Mouse (Mus musculus): Measurements from ENCODE around the gene Pkn1. TPM values are rescaled to one million over a fixed set of nuclear protein-coding genes. Genes with fewer than 3 reads are reported as not detected.

The Pkn1 gene
- 31.3 and 33.6 TPM in 2 replicates for polyA plus RNA-seq (2015; fragmentation: Nextera tagmentation; extraction: Ambion mirVana)

DNA sequence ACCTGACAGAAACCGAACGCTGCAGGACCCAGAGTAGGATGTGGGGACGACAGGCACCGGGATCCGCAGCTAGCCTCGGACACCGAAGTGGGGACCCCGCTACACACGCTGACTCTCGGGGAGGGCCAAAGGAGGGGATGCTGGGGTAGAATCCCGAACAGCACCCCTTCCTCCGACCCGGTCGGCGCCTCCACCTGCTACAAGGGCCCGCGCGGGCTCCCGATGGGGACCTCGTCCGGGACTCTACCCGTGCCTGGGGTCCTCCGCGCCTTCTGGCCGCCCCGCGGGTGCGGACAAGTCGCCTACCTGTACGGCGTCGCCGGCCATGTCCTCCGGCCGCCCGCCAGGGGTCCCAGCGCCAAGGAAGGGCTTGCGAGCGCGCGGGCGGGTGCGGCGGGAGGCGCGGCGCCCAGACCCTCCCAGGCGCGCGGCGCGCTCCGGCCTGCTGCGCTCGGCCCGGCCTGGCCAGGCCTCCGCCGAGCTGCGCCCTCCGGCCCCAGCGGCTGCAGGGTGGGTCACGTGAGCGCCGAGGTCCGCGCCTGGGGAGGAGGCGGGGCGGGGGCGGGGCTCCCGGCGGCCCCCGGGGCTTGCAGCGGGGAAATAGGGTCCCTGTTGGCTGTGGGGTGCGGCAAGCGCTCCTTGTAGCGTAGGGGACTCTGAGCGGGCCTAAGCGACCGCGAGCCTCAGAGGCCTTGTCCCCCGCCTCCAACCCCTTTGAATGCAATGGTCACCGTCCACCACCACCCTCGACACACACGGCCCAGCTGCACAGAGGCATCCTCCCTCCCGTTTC, at the start of gene Pkn1:
Gene Pkn1, minus strand, starts transcription at position 519 of the 793 bp plus-strand sequence.
- 0% methylated on average over 70 of the region's 85 CpGs for WGBS
- peak within 1 kb of the TSS; percentile 95 for H3K9ac ChIP-seq (replicated peaks; ENCODE audit: low read length)
- H3K4me2 ChIP-seq (replicated peaks; ENCODE audit: low read depth, low read length): peak within 1 kb of the TSS; percentile 92
- no peaks in the 10 kb centered on the region for H3K27me3 ChIP-seq (ENCODE audit: insufficient read depth, low read length)
- H3K9me3 ChIP-seq (ENCODE audit: low read length): 0 out of 2 replicates have a peak, but pooled peaks cover 3% of the 10 kb centered on the region
- H3K36me3 ChIP-seq (ENCODE audit: insufficient read depth, low read length): no peaks in the 10 kb centered on the region
- peak within 1 kb of the TSS; percentile 92 for H3K27ac ChIP-seq (ENCODE audit: low read length)
- ATAC-seq (ENCODE audit: low FRiP score, low TSS enrichment): peak; percentile 93
- H3K4me1 ChIP-seq (ENCODE audit: insufficient read depth, low read length): peaks cover 48% of the 10 kb centered on the region
- H3K4me3 ChIP-seq (ENCODE audit: low read length): peak within 1 kb of the TSS; percentile 75

DNA sequence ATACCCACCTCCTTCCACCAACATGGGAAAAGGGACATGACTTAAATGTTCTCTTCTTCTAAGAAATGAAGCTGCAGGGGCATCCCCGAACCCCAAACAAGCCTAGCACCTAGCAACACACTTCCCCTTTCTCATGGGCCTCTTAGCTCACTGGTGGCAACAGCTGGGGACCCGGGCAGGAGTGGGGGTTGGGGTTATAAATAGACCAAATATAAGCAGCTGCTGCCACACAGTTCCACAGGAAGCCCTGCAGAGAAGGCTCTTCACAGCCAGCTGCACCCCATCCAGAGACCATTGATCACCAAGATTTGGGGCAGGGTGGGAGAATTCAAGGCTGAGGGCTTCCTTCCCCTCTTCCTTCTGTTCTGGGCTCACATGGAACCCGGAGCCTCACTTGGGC, 49.7 kb upstream of the Pkn1 start:
- ATAC-seq (ENCODE audit: low FRiP score, low TSS enrichment): peak; percentile 36; the same call in 1 of the 2 replicates
- Histone ChIP-seq H3K27ac (ENCODE audit: low read length) (peak overlapping the region; percentile 80; the same call in 1 of the 2 replicates), H3K4me3 (ENCODE audit: low read length) (no peak overlapping the region), H3K9me3 (ENCODE audit: low read length) (no peaks in the 10 kb centered on the region), H3K36me3 (ENCODE audit: insufficient read depth, low read length) (no peaks in the 10 kb centered on the region), H3K9ac (replicated peaks; ENCODE audit: low read length) (no peak overlapping the region), H3K27me3 (ENCODE audit: insufficient read depth, low read length) (peaks cover 7% of the 10 kb centered on the region), H3K4me2 (replicated peaks; ENCODE audit: low read depth, low read length) (no peak overlapping the region), H3K4me1 (ENCODE audit: insufficient read depth, low read length) (peaks cover 13% of the 10 kb centered on the region)
- WGBS: 30% methylated on average over 3 of the region's 3 CpGs

DNA sequence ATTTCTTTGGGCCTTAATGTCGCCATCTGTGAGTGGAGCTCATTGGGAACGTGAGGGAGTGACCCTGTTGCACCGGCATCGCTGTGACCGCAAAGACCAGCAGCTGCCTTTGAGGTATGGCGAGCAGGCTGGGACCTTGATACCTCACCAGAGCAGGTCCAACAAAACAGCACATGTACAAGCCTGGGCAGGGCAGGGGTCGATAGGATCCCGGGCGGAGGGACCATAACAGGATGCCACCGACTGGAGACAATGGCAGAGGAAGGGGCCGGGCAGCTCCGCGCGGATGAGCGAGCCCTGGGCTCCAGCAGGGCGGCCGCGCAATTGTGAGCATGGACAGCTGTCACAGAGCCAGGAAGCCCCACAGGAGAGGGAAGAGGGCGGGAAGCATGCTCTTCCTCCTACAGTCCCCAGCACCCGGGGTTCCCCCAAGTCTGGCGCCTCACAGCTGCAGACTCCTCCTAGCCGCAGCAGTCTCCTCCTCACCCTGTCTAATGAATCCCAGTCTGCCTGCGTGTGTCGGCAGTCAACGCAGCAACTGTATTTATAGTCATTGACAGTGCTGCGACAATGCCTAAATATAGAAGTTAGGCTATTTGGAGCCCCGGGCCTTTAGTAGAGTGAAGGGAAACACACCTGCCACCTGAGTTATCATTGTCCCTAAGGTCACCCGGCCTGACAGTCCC, 48.8 kb upstream of the Pkn1 start:
- H3K27ac ChIP-seq (ENCODE audit: low read length): peak overlapping the region; percentile 80
- H3K36me3 ChIP-seq (ENCODE audit: insufficient read depth, low read length): no peaks in the 10 kb centered on the region
- peaks cover 13% of the 10 kb centered on the region for H3K4me1 ChIP-seq (ENCODE audit: insufficient read depth, low read length)
- 1% methylated on average over 27 of the region's 28 CpGs for WGBS
- peaks cover 7% of the 10 kb centered on the region for H3K27me3 ChIP-seq (ENCODE audit: insufficient read depth, low read length)
- H3K4me3 ChIP-seq (ENCODE audit: low read length): peak overlapping the region; percentile 40
- peak overlapping the region; percentile 64 for H3K9ac ChIP-seq (replicated peaks; ENCODE audit: low read length)
- no peaks in the 10 kb centered on the region for H3K9me3 ChIP-seq (ENCODE audit: low read length)
- peak overlapping the region; percentile 66 for H3K4me2 ChIP-seq (replicated peaks; ENCODE audit: low read depth, low read length)
- ATAC-seq (ENCODE audit: low FRiP score, low TSS enrichment): peak; percentile 88

DNA sequence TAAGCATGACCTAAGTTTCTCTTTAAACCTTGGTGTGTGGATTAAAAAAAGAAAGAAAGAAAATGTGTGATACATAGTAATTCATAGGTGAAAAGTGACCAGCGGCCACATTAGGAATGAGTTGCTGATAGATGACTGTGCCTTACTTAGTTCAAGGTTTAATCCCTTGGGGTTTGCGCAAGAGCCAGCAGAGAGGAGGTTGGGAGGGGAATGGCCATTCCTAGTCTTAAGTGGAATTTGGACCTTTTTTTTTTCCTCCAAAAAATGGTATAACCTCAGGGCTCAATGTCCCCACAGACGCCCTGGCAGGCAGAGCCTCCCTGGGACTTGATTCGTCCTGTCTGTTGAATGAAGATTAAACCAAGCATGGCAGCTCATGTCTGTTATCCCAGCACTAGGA, 45.1 kb upstream of the Pkn1 start:
- no peaks in the 10 kb centered on the region for H3K9me3 ChIP-seq (ENCODE audit: low read length)
- no peaks in the 10 kb centered on the region for H3K36me3 ChIP-seq (ENCODE audit: insufficient read depth, low read length)
- no peak overlapping the region for H3K27ac ChIP-seq (ENCODE audit: low read length)
- H3K9ac ChIP-seq (replicated peaks; ENCODE audit: low read length): no peak overlapping the region
- no peak for ATAC-seq (ENCODE audit: low FRiP score, low TSS enrichment)
- H3K4me3 ChIP-seq (ENCODE audit: low read length): no peak overlapping the region
- H3K4me1 ChIP-seq (ENCODE audit: insufficient read depth, low read length): peaks cover 28% of the 10 kb centered on the region
- peaks cover 7% of the 10 kb centered on the region for H3K27me3 ChIP-seq (ENCODE audit: insufficient read depth, low read length)
- no peak overlapping the region for H3K4me2 ChIP-seq (replicated peaks; ENCODE audit: low read depth, low read length)
- WGBS: 83% methylated on average over 4 of the region's 4 CpGs

DNA sequence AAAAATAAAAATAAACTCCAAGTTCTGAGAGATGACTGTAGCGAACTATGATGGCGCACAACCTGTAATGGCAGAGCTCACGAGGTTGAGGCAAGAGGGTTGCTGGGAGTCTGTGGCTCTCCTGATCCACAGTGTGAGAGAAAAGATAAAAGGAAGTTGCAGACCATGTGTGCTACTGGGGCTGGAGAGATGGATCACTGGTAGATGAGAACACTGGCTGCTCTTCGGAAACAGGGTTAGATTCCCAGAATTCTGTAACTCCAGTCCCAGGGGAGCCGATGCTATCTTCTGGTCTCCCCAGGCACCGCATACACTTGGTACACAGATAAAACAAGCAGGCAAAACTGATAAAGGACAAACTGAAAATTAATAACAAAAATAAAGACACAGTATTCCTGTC, 44.0 kb upstream of the Pkn1 start:
- H3K27ac ChIP-seq (ENCODE audit: low read length): no peak overlapping the region
- ATAC-seq (ENCODE audit: low FRiP score, low TSS enrichment): no peak
- WGBS: 94% methylated on average over 6 of the region's 6 CpGs

DNA sequence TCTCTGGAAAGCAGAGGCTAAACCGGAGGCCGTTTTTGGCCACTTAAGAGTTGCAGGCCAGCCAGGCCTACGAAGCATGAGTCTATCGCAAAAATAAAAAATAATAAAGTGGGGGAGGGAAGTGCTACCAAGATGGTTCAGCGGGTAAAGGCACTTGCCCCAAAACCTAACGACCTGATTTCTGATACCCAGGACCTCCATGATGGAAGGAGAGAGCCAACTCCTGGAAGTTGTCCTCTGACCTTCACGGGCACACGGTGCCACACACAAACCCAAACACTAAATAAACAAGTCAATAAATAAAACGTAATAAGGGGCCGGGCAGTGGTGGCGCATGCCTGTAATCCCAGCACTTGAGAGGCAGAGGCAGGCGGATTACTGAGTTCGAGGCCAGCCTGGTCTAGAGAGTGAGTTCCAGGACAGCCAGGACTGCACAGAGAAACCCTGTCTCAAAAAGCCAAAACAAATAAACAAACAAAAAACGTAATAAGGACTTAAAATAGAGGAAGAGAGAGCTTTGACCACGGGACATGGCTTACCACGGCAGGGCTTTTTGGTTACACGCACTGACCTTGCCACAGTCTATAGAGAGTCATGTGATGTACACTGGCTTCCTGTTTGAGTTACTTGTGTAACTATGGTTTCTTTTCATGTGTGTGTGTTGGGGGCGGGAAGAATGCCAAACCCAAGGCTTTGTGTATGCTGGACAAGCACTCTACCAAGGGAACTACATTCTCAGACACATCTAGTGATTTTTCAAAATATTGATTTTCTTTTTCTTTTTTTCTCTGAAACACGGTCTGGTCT, 43.1 kb upstream of the Pkn1 start:
- Histone ChIP-seq H3K4me1 (ENCODE audit: insufficient read depth, low read length) (peaks cover 35% of the 10 kb centered on the region), H3K4me3 (ENCODE audit: low read length) (peak overlapping the region; percentile 68), H3K9ac (replicated peaks; ENCODE audit: low read length) (peak overlapping the region; percentile 81), H3K9me3 (ENCODE audit: low read length) (peaks cover 4% of the 10 kb centered on the region; the same call in 1 of the 2 replicates), H3K36me3 (ENCODE audit: insufficient read depth, low read length) (no peaks in the 10 kb centered on the region), H3K4me2 (replicated peaks; ENCODE audit: low read depth, low read length) (peak overlapping the region; percentile 90), H3K27me3 (ENCODE audit: insufficient read depth, low read length) (no peaks in the 10 kb centered on the region), H3K27ac (ENCODE audit: low read length) (peak overlapping the region; percentile 81)
- ATAC-seq (ENCODE audit: low FRiP score, low TSS enrichment): no peak
- 76% methylated on average over 19 of the region's 19 CpGs for WGBS

More for the DNA sequence above, 44.0 kb upstream of the Pkn1 start:
- Histone ChIP-seq H3K4me3 (ENCODE audit: low read length) (no peak overlapping the region), H3K9ac (replicated peaks; ENCODE audit: low read length) (no peak overlapping the region), H3K4me2 (replicated peaks; ENCODE audit: low read depth, low read length) (no peak overlapping the region), H3K4me1 (ENCODE audit: insufficient read depth, low read length) (peaks cover 32% of the 10 kb centered on the region), H3K27me3 (ENCODE audit: insufficient read depth, low read length) (peaks cover 7% of the 10 kb centered on the region), H3K9me3 (ENCODE audit: low read length) (no peaks in the 10 kb centered on the region), H3K36me3 (ENCODE audit: insufficient read depth, low read length) (no peaks in the 10 kb centered on the region)

DNA sequence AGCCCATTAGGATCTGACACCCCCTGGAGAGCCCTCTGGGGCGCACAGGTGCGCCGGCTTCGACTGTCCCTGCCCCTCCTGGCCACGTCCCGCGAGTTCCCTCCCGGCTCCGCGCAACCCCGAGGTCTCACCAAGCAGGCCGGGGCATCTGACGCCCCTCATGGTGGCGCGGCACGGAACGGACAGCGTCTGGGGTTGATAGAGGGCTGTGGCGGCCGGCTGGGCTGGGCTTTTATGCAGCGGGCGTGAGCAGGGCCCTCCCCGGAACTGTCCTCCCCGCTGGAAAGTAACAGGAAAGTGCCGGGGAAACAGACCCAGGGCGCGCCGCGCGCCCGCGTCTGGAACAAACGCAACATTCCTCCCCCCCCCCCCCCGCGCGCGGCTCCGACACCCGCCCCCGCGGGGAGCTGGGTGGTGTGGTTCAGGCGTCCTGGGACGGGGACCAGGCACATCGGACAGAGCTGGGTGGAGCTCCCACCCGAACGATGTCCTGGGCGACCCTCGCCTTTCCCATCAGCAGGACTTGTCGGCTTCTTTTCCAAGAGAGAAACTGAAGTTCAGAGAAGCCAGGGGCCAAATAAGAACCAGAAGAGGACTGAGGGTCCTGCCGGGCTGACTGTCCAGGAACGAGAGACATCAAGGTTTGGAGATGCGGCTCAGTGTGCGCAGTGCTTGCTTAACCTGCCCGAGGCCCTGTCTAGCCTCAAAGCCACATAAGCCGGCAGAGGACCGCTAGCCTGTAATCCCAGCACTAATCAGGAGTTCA, 42.2 kb upstream of the Pkn1 start, which contains the start of gene Adgre5:
Gene Adgre5, minus strand, starts transcription at position 351 of the 766 bp plus-strand sequence.
- H3K36me3 ChIP-seq (ENCODE audit: insufficient read depth, low read length): no peaks in the 10 kb centered on the region
- peak within 1 kb of the TSS; percentile 81 for H3K9ac ChIP-seq (replicated peaks; ENCODE audit: low read length)
- H3K4me3 ChIP-seq (ENCODE audit: low read length): peak within 1 kb of the TSS; percentile 68
- H3K4me1 ChIP-seq (ENCODE audit: insufficient read depth, low read length): peaks cover 35% of the 10 kb centered on the region
- ATAC-seq (ENCODE audit: low FRiP score, low TSS enrichment): peak; percentile 77
- H3K27ac ChIP-seq (ENCODE audit: low read length): peak within 1 kb of the TSS; percentile 84
- peak within 1 kb of the TSS; percentile 90 for H3K4me2 ChIP-seq (replicated peaks; ENCODE audit: low read depth, low read length)
- 1% methylated on average over 48 of the region's 56 CpGs for WGBS
- peaks cover 5% of the 10 kb centered on the region; the same call in 1 of the 2 replicates for H3K9me3 ChIP-seq (ENCODE audit: low read length)
- H3K27me3 ChIP-seq (ENCODE audit: insufficient read depth, low read length): no peaks in the 10 kb centered on the region

DNA sequence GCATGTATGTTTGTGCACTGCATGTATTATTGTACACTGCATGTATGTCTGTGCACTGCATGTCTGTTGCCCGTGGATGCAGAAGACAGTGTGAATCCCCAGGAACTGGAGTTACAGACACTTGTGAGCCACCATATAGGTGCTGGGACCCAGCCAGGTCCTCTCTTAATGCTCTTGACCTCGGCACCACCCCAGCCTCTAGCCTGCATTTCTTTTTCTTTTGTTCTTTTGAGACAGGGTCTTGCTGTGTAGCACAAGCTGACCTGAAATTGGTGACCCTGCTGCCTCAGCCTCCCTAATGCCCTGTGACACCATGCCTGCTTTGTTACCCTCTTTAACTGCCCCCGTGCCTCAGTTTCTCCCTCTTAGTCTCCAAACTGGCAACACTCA, 41.6 kb upstream of the Pkn1 start:
- H3K36me3 ChIP-seq (ENCODE audit: insufficient read depth, low read length): no peaks in the 10 kb centered on the region
- no peak; the same call in 1 of the 2 replicates for ATAC-seq (ENCODE audit: low FRiP score, low TSS enrichment)
- H3K27me3 ChIP-seq (ENCODE audit: insufficient read depth, low read length): no peaks in the 10 kb centered on the region
- peaks cover 5% of the 10 kb centered on the region; the same call in 1 of the 2 replicates for H3K9me3 ChIP-seq (ENCODE audit: low read length)
- H3K4me2 ChIP-seq (replicated peaks; ENCODE audit: low read depth, low read length): peak overlapping the region; percentile 90
- peak overlapping the region; percentile 81 for H3K9ac ChIP-seq (replicated peaks; ENCODE audit: low read length)
- peak overlapping the region; percentile 81 for H3K27ac ChIP-seq (ENCODE audit: low read length)
- 12% methylated on average over 3 of the region's 3 CpGs for WGBS
- peaks cover 35% of the 10 kb centered on the region for H3K4me1 ChIP-seq (ENCODE audit: insufficient read depth, low read length)
- peak overlapping the region; percentile 68 for H3K4me3 ChIP-seq (ENCODE audit: low read length)

All from kidney, embryonic 16.5 days (tissue).